Mouse (Mus musculus): ENCODE measurements around the gene Ppp1r12a.

The Ppp1r12a gene

DNA sequence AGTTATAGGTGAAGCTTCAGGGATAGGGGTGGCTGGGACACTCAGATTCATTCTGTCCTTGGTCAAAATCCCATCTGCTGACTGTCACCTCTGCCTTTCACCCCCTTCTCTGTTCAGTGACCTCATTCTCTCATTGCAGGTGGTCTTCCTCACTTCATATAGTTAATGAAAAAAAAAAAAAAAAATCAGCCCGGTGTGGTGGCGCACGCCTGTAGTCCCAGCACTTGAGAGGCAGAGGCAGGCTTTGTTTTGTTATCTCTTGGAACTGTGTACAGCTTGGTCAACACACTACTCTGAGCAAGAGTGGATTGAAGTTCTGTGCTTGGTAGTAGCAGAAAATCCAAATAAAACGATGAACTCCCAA, 125.4 kb downstream of the Ppp1r12a start:
- no peak for DNase-seq (ENCODE audit: low read depth in 1 of 2, low spot score in 2 of 2)

DNA sequence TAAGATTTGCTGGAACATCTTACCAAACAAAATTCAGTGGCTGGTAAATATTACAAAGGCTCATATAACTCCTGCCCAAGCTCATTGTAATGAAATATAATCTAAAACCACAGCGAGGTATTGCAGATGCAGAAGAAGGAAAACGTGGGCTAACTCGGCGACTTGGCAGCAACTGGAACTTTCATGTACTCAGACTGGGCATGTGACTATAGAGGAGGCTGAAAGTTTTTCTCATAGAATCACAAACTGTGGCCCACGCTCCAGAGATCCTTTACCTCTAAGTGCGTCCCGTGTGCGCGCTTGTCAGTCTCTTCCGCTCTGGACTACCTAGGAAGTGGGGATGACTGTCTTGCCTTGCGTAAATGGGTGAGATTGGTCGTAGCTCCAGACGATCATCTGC, 128.1 kb downstream of the Ppp1r12a start:
- no peak for DNase-seq (ENCODE audit: low read depth in 1 of 2, low spot score in 2 of 2)

DNA sequence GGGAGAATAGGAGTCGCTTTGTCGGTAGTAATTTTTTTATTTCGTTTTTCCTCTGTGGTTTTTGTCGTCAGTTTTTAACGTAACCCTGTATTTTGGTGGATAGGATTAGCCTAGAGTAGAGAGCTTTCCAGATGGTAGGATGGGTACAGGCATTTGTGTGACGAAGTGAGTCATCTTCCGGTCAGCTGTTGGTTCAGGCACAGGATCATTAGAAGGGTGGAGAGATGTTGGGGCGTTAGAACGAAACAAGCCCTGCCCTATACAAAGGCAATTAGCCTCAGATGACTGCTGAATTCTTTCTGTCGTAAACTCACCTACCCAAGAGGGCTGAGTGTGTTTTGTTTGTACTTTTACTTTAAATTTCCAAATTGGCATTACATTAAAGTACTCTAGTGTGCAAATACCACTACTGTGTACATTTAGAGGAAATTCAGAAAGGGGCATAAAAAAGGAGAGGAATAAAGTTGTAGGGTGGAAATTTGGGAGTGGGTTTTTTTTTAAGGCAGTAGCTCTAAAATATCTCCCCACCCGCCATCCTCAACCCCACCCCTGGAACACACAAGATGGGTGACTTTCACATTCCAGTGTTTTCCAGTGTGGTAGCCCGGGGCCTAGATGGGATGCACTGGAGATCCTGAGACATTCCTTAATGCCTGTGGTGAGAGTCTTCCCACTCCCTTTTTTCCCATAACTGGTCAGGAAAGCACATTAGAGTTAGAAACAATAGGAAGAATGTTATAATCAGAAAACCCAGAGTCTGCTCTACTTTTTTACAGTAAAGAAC, 129.9 kb downstream of the Ppp1r12a start:
- no peak for DNase-seq (ENCODE audit: low read depth in 1 of 2, low spot score in 2 of 2)

DNA sequence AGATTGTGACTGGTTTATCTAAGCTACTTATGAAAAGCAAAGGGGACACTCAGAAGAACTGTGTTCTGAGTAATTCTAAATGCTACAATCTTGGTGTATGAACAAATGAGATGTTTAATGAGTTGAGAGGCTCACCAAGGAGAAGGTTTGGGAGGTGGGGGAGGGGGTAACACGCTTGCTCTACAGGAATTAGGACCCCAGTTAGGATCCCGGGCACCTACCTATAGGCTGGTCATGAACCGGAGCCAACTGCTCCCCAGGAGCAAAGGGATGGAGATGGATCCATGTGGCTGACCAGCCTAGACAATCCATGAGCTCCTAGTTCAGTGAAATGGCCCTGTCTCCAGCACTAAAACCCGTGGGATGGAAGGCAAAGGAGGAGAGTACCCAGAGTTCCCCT, 130.7 kb downstream of the Ppp1r12a start:
- no peak for DNase-seq (ENCODE audit: low read depth in 1 of 2, low spot score in 2 of 2)

DNA sequence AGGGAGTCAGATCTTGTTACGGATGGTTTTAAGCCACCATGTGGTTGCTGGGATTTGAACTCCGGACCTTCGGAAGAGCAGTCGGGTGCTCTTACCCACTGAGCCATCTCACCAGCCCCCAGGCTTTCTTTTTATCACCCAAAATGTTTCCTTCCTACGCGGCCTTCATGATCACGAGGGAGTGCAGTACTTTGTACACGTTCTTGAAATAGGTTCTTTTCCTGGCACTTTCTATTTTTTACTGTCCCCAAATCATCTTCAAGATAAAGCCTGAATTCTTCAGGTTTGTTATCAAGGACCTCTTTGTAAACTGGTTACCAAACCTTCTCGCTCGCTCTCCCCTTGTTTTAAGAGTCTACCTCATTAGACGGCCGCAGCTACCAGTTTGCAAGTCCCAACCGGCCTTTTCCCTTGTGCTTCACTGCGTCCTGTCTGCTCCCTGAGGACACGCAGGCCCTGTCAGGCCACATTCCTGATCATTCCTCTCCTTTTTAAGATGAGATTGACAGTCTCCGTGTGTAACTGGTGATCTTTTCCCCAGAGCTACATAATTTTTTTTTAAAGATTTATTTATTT, 131.7 kb downstream of the Ppp1r12a start:
- no peak for DNase-seq (ENCODE audit: low read depth in 1 of 2, low spot score in 2 of 2)

DNA sequence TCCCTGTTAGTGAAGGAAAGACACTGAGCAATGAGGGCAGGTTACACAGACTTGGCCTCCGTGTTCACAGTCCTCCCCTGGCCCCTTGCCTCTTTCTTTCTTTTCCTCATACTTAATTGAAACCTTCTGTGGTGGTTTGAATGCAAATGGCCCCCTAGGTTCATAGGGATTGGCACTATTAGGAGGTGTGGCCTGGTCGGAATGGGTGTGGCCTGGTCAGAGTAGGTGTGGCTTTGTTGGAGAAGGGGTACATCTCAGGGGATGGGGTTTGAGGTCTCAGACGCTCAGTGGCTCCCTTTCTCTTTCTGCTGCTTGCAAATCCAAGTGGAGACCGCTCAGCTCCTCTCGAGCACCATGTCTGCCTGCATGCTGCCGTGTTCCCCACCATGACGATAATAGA, 132.8 kb downstream of the Ppp1r12a start:
- DNase-seq (ENCODE audit: low read depth in 1 of 2, low spot score in 2 of 2) = no peak

DNA sequence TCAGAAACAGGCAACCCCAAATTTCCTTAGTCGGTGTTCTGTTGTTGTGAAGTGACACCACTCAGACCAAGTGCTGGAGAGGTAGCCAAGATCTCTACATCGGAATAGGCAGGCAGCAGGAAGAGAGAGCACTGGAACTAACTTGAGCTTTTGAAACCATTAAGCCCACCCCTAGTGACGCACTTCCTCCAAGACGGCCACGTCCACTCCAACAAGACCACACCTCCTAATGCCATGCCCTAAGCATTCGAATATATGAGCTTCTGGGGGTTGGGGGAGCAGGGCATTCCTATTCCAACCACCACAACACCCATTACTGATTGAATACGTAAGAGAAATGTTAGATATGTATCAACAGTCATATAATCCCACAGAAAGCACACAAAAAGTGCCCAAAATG, 134.5 kb downstream of the Ppp1r12a start:
- no peak for DNase-seq (ENCODE audit: low read depth in 1 of 2, low spot score in 2 of 2)

DNA sequence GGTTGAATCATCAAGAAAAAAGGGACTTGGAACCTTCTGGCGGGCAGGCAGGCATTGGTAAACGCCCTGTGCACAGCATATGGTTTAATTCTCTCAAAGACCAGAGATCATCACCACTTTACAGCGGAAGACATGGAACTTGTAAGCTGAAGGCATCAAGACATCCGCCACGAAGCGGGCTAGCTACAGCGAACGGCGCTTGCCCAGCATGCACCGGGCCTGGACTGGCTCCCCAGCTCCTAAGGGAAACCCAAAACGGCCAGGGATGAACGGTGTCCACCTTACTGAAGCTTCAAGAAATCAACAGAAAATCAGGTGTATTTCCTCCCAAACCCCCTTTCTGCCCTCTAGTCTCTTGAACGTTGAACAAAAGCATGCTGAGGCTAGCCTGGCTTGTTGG, 136.3 kb downstream of the Ppp1r12a start:
- no peak for DNase-seq (ENCODE audit: low read depth in 1 of 2, low spot score in 2 of 2)

DNA sequence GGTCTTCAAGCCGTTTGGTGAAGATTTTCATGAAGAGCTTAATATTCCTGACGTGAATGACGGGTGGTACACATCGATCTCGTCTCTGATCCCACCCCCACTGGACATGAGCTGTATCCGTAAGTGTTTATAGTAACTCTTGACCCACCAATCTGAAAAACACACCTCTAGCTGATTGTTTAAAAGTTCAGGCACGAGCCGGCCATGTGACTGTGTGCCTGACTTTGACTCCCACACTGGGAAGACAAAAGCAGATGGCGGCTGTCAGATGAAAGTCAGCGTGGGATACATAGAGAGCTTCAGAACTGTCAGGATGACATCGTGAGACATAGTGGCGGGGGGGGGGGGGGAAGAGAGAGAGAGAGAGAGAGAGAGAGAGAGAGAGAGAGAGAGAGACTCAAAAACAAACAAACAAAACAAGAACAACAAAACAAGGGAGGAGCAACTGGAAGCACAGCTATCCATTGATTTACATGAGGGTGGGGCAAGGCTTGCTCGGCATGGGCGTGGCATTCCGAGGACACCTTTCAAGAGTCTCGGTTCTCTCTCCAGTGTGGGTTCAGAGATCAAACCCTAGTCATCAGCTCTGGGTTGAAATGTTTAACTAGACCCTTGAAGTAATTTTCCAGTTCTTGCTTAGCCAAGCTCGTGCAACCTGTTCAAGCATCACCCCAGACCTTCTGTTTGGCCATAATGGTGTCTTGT, 137.0 kb downstream of the Ppp1r12a start:
- DNase-seq (ENCODE audit: low read depth in 1 of 2, low spot score in 2 of 2) = no peak

DNA sequence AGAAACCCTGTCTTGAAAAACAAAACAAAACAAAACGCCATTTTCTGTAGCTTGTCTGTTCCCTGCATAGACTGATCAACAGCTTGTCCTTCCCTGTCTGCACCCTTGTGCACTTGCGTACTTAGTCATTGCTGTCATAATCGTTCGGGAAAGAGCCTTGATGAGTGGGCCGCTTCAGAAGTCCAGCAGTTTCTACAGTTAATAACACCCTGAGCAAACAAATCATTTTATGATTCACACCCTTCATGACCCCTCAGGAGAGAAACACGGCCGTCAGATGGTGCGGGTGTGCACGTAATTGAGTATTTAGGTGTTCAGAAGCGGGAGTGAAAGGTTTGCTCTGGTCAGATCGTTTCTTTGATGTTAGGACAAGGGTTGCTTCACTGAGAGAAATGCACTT, 137.8 kb downstream of the Ppp1r12a start:
- no peak for DNase-seq (ENCODE audit: low read depth in 1 of 2, low spot score in 2 of 2)

DNA sequence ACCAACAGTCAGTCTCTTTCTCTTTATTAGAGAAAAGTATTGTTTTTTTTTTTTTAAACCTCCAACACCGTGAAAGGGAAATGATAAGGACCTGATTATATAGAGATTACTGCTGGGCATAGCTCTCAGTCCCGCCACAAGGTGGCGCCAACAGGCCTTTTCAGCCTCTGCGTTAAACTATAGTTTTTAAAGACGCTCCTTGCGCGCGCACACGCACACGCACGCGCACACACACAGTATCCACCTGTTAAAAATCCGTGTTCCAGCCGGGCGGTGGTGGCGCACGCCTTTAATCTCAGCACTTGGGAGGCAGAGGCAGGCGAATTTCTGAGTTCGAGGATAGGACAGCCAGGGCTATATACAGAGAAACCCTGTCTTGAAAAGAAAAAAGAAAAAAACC, 138.8 kb downstream of the Ppp1r12a start:
- DNase-seq (ENCODE audit: low read depth in 1 of 2, low spot score in 2 of 2) = peak; percentile 4 to 16

DNA sequence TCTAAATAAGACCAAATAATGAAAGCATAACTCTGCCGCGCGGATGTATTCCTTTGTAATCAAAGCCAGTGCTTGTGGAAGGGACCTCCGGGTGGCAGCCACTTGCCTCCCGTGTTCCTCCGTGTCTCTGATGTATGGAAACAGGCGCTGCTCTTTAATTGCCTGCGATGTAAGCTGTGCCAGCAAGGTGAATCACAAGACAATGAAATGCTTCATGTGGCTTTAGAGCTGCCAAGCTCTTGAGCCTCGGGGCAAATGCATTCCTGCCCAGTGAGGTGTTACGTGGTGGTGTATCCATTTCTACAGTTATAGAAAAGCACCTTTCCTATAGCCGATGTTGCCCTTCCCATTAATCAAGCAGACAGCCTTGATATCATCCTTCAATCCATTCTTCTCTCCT, 145.8 kb downstream of the Ppp1r12a start:
- no peak for DNase-seq (ENCODE audit: low read depth in 1 of 2, low spot score in 2 of 2)

DNA sequence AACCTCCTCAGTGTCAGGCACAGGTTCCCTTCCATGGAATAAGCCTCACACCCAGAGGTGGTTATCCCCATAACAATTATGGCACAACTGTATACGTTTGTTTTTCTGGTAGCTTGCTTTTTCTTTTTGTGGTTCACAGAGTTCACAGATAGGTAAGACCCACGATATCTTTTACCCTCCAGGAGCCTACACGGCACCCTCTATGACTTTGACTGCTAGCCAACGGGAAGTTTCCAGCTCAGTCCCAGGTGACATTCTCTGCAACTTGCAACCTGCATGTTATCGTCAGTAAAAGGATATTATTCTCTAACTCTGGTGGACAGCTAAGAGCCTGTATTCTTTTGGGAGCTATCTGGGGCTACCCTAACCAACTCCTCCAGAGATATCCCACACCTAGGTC, 148.2 kb downstream of the Ppp1r12a start:
- no peak for DNase-seq (ENCODE audit: low read depth in 1 of 2, low spot score in 2 of 2)

DNA sequence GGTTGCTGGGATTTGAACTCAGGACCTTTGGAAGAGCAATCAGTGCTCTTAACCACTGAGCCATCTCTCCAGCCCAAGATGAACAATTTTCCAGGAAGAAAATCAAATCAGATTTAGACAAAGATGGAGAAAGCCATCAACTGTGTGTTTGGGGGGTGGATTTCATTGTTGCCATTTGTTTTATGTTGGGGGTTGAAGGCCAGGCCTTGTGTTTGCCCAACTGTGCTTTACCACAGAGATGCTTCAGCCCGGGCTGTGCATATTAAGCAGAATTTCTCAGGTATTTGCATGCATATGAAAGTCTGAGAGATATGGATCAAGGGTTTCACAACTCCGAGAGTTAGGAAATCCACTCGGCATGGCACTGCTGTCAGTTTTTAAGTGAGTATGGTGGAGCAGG, 149.4 kb downstream of the Ppp1r12a start:
- DNase-seq (ENCODE audit: low read depth in 1 of 2, low spot score in 2 of 2) = no peak

DNA sequence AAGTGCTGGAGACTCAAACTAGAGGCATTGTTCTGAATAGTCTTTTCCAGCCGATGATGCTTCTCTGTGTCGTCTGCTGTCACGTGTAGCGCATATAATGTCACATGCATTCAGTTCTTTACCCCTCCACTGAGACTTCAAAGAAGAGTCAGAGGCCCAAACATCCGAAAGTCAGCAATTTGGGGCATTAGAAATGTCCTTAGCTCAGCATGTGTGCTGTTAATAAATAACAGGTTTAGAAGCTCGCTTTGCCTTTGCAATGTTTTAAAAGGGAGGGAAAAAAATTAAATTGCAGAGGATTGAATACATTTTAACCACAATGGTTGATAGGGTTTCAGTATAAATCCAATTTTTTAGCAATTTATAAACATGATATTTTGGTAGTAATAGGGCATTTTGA, 151.9 kb downstream of the Ppp1r12a start:
- DNase-seq (ENCODE audit: low read depth in 1 of 2, low spot score in 2 of 2) = no peak

DNA sequence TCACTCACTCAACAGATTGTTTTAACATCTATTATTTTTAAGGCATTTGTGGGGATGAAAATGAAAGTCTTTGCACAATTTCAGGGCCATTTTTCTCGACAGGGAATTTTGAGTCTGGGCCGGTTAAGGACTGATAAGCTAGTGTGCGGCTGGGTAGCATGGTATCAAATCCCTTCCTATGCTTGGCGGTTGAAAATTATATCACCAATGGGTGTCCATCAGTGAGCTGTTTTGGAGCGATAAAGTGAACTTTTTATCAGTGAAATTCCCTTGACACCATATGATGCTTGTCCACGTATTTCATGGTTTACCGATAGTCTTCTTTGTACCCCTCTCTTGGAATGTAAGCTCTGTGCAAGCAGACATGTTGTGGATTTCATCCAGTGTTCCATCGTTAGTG, 152.4 kb downstream of the Ppp1r12a start:
- DNase-seq (ENCODE audit: low read depth in 1 of 2, low spot score in 2 of 2) = no peak

DNA sequence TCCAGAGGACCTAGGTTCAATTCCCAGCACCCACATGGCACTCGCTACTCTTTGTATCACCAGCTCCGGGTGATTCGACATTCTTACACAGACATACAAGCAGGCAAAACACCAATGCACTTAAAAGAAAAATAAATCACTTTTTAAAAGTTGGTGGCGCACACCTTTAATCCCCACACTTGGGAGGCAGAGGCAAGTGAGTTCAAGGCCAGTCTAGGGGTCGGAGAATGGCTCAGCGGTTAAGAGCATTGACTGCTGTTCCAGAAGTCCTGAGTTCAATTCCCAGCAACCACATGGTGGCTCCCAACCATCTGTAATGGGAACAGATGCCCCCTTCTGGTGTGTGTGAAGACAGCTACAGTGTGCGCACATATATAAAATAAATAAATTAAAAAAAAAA, 153.2 kb downstream of the Ppp1r12a start:
- no peak for DNase-seq (ENCODE audit: low read depth in 1 of 2, low spot score in 2 of 2)

DNA sequence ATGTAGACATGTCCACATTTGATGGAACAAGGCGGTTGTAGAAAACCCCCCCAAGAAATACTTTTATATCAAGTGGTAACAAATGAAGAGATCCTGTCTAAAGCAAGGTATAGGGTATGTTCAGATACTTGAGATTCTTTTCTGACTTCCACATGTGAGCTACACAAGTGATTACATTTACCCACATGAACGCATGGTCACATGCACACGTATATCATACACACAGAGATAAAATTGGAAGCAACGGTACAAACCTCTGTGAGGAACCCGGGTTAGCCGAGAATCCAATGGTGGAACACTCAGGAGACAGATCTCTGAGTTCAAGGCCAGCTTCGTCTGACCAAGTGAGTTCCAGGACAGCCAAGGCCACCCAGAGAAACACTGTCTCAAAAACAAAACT, 166.4 kb downstream of the Ppp1r12a start:
- DNase-seq (ENCODE audit: low read depth in 1 of 2, low spot score in 2 of 2) = no peak

DNA sequence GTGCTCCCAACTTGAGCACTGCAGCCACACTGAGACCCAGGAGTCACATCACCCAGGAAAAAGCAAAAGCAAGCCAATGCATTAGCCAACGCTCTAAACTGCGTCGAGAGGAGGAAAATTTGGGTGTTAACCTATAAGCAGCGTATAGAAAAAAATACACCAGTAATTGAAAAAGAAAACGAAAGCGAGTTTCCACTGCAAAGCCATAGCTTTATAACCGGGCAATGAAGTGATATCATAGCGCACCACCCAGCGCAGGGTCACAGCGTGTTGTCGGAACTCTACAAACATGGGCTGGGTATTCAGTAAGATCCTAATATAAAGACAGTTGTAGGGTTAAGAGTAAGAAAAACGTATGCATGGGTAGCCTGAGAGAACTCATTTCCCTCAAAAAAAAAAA, 167.0 kb downstream of the Ppp1r12a start:
- no peak for DNase-seq (ENCODE audit: low read depth in 1 of 2, low spot score in 2 of 2)

DNA sequence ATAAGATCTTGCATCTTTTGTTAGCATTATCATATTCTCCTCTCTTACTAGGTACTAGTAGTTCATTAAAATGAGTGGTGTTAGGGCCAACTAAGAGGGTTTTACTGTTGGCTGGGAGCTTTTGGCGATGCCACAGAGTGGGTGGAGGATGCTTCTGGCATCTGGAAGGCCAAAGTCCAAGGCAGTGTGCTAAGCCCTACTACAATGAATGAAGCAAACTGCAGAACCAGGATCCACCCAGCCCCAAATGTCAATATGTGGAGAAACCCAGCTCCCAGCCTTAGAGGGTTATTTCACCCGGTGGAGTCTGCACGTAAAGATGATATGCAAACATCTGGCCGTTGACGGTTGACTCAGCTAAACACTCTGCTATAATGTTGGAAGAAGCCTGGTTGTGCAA, 167.8 kb downstream of the Ppp1r12a start:
- DNase-seq (ENCODE audit: low read depth in 1 of 2, low spot score in 2 of 2) = no peak

DNA sequence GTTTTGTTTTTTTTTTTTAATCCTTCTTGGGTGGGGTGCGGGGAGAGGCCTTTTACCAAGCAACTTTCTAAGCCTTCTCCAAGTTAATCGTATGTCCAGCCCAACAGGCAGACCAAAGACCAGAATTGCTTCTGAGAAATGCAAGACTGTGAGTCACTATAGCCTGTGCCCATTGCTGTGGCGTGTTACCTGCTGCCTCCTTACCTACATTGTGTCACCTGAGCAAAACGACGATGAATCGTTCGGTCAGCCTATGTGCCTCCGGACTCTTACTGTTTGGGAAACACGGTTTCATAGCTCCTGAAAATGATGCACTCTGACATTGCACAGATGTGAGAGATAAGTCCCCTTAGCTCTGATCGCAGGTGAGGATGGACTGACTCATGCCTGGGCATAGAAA, 169.0 kb downstream of the Ppp1r12a start:
- DNase-seq (ENCODE audit: low read depth in 1 of 2, low spot score in 2 of 2) = no peak

DNA sequence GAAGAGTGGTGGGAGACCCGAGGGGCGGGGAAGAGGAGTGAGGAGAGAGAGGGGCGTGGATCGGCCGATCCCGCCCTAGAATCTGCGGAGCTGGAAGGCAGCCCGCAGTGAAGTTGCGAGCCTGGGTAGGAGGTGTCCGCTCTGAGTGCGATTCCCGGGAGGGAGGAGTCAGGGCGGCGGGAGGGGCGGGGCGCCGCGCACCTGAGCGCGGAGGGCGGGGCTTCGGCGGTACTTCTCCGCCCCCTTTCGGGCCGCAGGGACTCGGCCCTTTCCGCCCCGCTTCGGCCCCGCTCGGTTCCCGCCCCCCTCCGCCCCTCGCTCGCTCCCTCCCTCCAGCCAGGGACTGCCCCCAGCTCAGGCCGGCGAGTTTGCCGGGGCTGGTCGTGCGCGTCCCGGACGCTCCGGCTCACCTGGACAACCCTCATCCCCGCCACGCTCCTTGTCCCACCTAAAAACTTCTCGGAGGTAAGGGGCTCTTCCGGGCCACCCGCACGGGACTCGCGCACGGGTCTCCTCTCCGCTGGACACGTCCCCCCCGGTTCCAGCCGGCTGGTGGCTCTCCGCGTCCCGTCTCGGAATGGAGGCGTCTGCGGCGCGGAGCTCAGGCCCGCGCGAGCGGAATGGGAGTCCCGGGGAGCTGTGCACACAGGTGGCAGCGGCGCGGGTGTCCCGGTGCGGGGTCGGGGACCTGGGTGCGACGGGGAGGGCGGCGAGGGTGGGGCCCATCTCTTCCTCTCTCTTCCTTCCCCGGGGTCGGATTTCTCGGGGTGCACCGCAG, 170.0 kb downstream of the Ppp1r12a start, which contains the start of gene Pawr:
TSS of gene Pawr (plus strand) at position 338 of the 778 bp plus-strand sequence.
- DNase-seq (ENCODE audit: low read depth in 1 of 2, low spot score in 2 of 2) = no peak
